Mouse (Mus musculus) gastrocnemius, postnatal 36 days (tissue): ENCODE data around the gene Trrap. TPM values are rescaled to one million over a fixed set of nuclear protein-coding genes. Genes with fewer than 3 reads are reported as not detected.

Experiments used
- DNase-seq, 2 experiments: peaks; one replicate each; pipeline ENCODE4 v3.0.0; 2022
- intact Hi-C: fragments of 180-260 bp; cut with DNase I; formaldehyde crosslinking; loops from one replicate; pipeline ENCODE4 v1.15.1; 2025
- total RNA-seq, 2 experiments: library from RNA; stranded (reverse); gene quantifications; 2 replicates each; pipeline ENCODE4 v1.2.3; 2021

Gene Trrap
- total RNA-seq, 2 experiments from 2014 or later, result 24.4 to 27.2 TPM

- DNase-seq, result no peak
These were observed 1.5 kb downstream of the Trrap start for GRCm38 (mm10) chr5:144769067-144769482.

DNA sequence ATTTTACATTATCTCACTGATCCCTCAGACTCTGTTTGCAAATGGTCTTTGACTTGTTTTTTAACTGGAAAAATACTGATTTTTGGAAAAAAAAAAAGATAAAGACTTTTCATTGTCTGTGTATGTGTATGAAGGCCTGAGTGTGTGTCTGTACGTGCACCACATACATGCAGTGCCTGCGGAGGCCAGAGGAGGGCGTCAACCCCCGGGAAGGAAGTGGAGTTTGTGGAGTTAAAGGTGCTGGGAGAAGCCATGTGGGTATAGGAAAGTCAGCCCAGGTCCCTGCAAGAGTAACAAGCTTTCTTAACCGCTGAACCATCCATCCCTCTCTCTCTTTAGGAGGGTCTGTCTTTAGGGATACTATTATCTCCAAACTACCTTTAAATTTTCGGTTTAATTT lies 5.7 kb downstream of the Trrap start:
- no peak for DNase-seq
- intact Hi-C loops, result no loop called here

More at GRCm38 (mm10) chr5:144769067-144769482, 1.5 kb downstream of the Trrap start:
- intact Hi-C loops, result loop anchor here (5.0 kb wide), 1 partner anchor 373 kb away; the partner anchor contains the start of genes Bud31 and Pdap1

- intact Hi-C loops, result no loop called here
- no peak for DNase-seq
These were observed 13.1 kb downstream of the Trrap start for GRCm38 (mm10) chr5:144780654-144781053.

DNA sequence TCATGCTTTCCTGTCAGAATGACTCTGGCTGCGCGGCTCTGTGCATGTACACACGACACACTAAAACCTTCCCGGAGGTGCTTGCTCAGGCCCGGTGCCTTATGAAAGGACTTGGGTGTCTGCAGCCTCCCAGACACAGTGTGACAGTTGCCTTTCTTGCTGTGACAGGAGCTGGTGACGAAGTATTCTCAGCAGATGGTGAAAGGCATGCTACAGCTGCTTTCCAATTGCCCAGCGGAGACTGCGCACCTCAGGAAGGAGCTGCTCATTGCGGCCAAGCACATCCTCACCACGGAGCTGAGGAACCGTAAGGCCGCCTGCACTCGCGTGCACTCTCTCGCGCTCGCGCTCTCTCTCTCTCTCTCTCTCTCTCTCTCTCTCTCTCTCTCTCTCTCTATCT lies 18.9 kb downstream of the Trrap start:
- no peak for DNase-seq
- intact Hi-C loops, result no loop called here

GRCm38 (mm10) chr5:144793374-144793773 lies 25.8 kb downstream of the Trrap start:
- no peak for DNase-seq
- intact Hi-C loops, result no loop called here

- intact Hi-C loops, result no loop called here
- DNase-seq, result no peak
These were observed 27.2 kb downstream of the Trrap start for GRCm38 (mm10) chr5:144794687-144795086.

- intact Hi-C loops, result no loop called here
These were observed 29.6 kb downstream of the Trrap start for GRCm38 (mm10) chr5:144797116-144797515.

GRCm38 (mm10) chr5:144803066-144803465 lies 35.5 kb downstream of the Trrap start:
- intact Hi-C loops, result no loop called here
- DNase-seq, result no peak

More at GRCm38 (mm10) chr5:144797116-144797515, 29.6 kb downstream of the Trrap start:
- DNase-seq, result no peak

DNA sequence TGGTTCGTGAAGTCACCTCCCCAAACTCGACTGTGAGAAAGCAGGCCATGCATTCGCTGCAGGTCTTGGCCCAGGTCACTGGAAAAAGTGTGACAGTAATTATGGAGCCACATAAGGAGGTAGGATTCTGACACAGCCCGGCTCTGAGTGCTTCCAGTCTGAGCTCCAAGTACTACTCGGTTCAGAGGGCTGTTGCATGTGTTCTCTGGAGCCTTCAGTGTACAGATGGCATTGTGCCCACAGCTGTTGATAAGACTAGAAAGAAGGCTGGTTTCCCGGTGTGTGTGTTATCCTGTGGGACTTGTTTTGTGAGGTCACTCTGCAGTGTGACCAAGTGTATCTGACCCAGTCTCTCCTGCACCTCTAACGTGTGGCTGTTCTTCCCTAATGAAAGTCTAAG lies 36.6 kb downstream of the Trrap start:
- intact Hi-C loops, result no loop called here
- DNase-seq, result no peak

DNA sequence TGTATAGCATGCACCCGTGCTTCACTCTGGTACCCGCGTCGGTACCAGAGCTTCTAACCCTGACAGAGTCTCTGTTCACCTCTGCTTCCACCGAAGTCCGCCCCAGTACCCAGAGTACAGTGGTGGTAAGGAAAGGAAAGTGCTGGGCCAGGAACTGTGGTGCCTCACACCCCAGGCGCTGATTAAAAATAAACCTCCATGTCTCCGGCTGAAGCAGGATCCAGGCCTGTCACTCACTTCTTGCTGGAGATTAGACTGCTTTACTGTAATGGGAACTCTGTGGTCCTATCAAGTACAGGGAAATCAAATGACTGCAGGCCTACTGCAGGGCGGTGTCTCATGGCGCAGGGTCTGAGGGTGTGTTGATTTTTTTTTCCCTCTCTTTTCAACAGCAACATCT lies 39.4 kb downstream of the Trrap start:
- intact Hi-C loops, result no loop called here
- no peak for DNase-seq

GRCm38 (mm10) chr5:144828365-144829102 lies 61.0 kb downstream of the Trrap start:
- intact Hi-C loops, result no loop called here
- peak; percentile 46 to 47 for DNase-seq

DNA sequence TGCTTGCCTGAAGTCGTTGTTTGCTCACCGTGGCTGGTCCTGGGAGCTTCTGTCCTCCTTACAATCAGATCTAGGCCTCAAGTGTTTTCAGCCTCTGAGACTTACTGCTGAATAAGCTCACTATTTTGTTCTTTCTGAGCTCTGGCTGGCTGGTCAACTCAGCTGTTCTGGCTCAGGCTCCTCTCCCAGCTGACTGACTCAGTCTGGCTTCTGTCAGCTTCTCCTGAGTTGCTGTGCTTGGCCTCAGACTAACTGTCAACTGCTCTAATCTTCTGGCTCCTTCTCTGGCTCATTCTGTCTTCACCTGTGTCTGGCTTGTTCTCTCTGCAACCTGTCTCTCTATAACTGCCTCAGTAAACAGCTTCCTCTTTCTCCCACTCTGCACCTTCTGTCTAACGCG lies 62.1 kb downstream of the Trrap start:
- DNase-seq, result no peak
- intact Hi-C loops, result no loop called here

GRCm38 (mm10) chr5:144831840-144832469 lies 64.4 kb downstream of the Trrap start:
- no peak for DNase-seq
- intact Hi-C loops, result no loop called here

- no peak for DNase-seq
- intact Hi-C loops, result no loop called here
These were observed 68.6 kb downstream of the Trrap start for GRCm38 (mm10) chr5:144836100-144836499.

GRCm38 (mm10) chr5:144845352-144845751 lies 77.8 kb downstream of the Trrap start:
- intact Hi-C loops, result no loop called here
- no peak for DNase-seq

GRCm38 (mm10) chr5:144848735-144849134 lies 81.2 kb downstream of the Trrap start:
- no peak for DNase-seq
- intact Hi-C loops, result no loop called here

DNA sequence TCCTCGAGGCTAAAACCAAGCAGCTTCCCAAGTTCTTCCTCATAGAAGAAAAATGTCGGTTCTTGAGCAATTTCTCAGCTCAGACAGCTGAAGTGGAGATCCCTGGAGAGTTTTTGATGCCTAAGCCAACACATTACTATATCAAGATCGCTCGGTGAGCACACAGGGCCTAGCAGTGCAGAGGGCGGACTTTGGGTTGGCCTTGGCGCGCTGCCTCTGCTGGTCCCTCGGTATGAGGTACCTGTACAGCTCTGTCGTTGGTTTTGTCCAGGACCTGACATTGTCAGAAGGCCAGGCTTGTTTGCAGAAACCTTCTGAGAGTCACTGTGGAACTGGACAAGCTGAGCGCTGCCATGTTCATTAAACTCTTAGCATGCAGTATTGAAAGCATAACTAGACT lies 82.4 kb downstream of the Trrap start:
- no peak for DNase-seq
- intact Hi-C loops, result no loop called here

DNA sequence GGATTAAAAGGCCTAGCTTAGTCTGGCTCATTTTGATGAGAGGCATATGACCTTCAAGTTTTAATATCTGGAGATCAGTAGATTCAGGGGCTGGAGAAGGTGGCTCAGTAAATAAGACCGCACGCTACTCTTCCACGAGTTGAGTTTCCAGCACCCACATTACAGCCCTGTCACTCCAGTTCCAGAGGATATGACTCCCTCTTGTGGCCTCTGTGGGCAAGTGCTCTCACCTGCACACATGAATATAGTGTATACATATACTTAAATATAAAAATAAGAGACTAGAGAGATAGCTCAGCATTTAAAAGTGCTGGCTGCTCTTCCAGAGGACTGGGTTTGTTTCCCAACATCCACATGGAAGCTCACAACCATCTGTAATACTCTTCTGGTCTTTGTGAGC lies 84.3 kb downstream of the Trrap start:
- DNase-seq, result no peak

DNA sequence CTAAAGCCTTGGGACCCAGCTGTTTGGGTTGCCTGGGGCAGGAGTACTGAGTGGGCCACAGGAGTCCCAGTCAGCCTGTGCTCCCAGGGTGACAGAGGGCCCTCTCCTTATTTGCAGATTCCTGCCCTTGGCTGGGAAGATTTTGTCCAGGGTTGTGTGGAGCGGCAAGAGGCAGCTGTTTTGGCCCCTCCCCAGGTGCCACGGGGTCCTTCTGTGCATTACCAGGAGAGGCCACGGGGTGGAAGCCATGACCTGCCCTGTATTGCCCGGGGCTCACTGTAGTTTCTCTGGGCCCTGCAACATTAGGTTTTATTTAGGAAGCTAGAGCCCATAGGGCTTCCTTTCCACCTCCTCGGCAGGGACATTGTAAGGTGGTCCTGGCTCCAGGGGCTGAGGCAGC lies 86.4 kb downstream of the Trrap start:
- DNase-seq, result no peak
- intact Hi-C loops, result no loop called here

More for the DNA sequence above, 84.3 kb downstream of the Trrap start:
- intact Hi-C loops, result no loop called here

DNA sequence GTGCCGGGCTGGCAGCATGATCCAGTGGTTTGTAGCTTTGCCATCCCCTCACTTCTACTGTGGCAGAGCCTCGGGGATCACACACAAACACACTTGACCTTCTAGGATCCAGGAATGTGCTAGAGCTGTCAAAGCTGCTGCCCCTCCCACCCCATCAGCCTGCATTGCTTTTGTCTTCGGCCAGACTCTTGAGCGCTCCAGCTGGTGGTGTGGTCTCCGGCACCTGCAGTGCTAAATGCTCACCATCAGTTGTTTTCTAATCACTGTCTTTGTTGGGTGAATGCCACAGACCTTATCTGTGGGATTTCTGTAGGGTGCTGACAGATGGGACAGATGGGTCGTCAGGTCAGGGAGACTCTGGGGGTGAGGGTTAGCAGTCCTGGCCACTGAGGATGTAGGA lies 88.4 kb downstream of the Trrap start:
- intact Hi-C loops, result no loop called here
- DNase-seq, result no peak

DNA sequence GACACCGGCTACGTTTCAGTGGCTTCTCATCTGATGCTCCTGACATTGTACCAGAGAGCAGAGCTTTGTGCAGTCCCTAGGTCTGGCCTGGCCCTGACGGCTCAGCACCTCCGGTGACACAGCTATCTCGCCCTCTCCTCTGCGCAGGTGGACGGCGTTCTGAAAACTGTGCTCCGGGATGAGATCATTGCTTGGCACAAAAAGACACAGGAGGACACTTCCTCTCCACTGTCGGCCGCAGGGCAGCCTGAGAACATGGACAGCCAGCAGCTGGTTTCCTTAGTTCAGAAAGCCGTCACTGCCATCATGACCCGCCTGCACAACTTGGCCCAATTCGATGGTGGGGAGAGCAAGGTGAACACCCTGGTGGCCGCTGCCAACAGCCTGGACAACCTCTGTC lies 91.0 kb downstream of the Trrap start:
- intact Hi-C loops, result no loop called here
- no peak for DNase-seq

- intact Hi-C loops, result no loop called here
- no peak for DNase-seq
These were observed 91.8 kb downstream of the Trrap start for GRCm38 (mm10) chr5:144859284-144859683.
